Mouse (Mus musculus) neutrophil, adult 5-6 weeks (primary cell): ENCODE measurements around the gene Nup85. TPM values are rescaled to one million over a fixed set of nuclear protein-coding genes. Genes with fewer than 3 reads are reported as not detected.

Experiments used
- ATAC-seq: fragments of 151-379, 151-347 bp; 2 replicates; pipeline ENCODE4 v1.8.0; 2017; ENCODE audit warnings: mild to moderate bottlenecking, moderate TSS enrichment; ENCODE audit not compliant: insufficient number of reproducible peaks, poor library complexity, low FRiP score, severe bottlenecking; ENCODE audit errors: extremely low read depth
- total RNA-seq: library from RNA; stranded (forward); fragments of 200-1000 nt; gene quantifications from 2 replicates; pipeline ENCODE4 v1.2.3, GENCODE M21; 2017

Gene Nup85
- total RNA-seq, 1 experiment from 2014 or later = 71.0 TPM

DNA sequence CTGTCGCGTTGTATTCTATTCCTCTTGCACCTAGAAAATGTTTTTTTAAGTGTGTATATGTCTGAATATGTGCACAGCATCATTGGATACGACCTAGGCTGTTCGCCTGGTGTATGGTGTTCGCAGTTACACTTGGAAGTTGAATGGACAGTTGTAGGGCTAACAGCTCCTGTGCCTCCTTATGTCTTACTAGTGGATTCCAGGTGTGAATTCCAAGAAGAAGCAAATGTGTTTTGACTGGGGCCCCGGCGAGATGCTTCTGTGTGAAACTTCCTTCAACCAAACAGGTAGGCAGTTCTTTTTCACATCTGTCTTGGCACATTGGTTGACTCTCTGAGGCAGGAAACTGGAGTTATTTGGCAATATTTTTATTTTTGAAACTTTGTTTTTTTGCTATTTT is 727 bp downstream of the Nup85 start:
- no peak for ATAC-seq

DNA sequence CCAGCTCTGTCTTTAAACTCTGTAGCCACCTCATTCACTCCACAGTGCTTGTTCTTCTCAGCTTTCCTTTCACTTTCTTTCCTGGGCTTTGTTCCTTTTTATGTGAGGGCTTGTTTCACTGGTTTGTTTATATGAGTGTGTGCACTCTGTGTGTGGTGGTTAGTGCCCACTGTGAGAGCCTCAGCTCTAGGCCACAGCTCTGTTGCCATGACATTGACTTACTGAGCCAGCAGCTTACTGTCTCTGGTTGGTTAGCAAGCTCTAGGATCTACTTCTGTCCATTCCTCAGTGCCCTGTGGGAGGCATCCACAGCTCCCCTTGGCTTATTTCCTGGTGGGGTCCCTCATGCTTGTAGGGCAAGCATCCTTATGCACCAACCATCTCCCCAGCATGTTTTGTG is 14.8 kb downstream of the Nup85 start:
- ATAC-seq = no peak

DNA sequence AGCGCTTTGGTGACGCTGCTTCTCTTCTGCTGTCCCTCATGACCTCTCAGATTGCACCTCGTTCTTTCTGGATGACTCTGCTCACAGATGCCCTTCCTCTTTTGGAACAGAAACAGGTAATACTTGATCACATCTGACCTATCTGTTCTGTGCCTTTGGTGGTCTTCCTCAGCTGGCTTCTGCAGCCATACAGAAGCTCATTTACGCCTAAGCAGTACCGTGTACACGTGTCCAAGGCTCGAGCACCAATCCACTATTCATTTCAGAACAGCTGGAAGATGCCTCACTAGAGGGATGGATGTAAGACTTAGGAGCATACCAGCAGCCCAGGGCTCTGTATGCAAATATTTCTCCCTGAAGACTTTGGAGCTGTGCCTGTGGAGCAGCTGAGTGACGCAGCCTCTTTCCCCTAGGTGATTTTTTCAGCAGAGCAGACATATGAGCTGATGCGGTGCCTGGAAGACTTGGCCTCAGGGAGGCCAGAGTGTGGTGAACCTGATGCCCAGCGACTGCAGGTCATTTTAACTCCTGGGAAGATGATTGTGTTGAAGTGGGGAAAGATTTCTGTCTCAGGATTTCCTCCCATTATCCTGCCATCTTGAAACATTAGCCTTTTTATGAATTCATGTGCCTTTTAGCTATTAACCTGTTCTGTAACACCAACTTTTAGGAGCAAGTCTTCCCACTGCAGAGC is 18.8 kb downstream of the Nup85 start:
- ATAC-seq = no peak

DNA sequence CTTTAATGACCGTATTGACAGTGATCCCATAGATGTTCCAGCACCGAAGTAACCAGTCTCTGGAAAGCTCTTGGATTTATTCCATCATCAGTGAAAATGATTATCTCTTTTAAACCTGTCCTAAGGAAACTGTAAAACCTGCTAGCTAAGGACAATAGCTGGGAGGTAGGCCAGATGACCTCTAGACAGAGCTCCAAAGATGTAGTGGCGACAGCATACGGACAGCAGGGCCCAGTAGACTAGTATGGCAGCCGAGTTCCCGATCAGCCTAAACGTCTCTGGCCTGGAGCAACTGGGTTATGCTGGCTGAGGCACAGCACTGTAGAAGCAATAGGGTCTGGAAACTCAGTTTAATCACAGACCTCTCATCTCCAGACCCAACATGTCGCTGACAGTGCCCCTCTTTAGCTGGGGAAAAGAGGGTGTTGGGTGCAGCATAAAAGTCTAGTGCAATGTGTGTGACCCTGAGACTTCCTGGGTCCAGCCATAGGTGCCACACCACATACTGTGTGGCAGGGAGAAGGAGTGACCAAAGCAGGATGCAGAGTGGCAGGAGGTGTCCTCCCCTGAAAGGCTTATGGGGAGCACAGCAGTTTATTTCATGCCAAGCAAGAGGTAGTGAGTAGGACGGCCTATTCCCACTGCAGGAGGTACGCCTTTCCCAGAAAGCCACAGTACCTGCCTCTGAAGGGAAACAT is 20.3 kb downstream of the Nup85 start:
- ATAC-seq = no peak

DNA sequence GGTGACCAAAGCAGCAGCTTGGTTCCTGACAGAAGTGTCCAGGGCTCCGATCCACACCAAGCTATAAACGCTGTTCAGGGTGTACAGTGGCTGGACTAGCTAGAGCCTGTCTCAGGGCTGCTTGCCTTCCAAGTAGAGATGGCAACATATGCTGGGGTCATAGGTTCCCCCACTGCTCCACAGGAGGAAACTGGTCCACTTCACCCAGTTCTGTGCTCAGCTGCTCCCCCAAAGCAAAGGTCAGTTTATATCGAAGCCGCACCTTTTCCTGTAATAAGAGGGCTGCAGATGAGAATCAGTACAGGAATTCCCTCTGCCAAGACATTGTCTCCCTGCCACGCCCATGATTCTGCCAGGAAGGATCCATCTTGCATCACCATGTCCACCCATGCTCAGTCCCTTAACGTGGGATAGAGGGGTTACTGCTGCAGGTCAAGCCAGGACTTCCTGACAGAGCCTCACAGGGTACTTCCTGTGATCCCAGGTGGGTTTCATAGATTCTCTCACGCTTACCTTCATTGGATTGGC is 21.4 kb downstream of the Nup85 start:
- ATAC-seq = no peak

DNA sequence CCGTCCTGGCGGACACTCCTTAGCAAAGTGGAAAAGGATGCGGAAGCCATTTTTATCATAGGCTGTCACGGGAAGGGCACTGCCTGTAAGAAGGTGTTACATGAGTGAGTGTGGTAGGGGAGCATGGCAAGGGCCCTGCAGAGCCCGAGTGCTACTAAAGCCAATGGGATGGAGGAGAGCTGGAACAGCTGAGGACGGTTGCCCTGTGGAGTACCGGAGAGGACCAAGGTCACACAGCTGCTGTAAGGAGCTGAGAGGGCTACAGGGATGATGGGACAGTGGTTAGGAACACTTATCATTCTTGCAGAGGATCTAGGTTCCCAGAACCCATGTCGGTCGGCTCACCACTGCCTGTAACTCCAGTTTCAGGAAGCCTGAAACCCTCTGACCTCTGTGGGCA is 22.2 kb downstream of the Nup85 start:
- no peak for ATAC-seq

DNA sequence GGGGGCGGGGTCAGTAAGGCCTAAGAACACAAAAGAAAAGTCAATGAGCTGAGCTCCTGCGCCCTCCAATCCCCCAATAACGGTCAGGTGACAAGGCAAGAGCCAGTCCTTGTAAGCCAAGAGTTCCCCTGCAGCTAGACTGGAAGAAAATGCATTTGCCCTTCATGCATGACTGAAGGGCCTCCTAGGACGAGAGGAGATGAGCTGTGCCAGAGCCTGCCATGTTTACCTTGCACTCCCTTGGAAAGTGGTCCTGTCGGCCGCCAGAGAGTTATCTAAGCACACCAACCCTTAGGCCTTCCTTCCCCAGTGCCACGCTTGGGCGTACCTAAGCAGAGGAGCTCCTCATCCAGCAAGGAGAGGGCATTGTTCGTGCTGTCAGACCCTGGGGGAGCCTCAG is 23.8 kb downstream of the Nup85 start:
- no peak for ATAC-seq

DNA sequence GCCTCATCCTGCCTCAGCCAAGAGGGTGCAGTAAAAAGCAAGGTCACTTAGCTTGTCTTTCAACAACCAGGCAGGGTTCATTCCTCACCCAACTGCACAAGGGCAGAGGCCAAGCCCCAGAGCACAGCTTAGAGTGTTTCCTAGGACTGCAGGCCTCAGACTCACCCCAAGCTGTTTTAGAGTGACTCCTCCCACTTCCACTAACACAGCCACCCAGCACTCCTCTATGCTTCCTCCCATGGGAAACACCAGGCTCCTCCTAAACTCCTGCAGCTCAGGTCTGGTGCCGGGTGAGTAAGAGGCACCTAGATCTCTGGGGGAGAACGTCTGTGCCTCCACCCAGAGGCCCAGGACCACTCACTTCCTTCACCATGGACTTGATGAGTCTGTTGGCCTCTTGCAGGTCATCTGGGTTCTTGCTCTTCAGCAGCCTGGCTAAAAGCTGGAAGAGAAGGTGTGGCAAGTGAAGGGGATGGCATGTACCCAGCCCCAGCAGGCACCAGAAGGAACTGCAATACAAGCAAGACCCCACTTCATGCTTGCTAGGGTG is 26.4 kb downstream of the Nup85 start:
- no peak for ATAC-seq

DNA sequence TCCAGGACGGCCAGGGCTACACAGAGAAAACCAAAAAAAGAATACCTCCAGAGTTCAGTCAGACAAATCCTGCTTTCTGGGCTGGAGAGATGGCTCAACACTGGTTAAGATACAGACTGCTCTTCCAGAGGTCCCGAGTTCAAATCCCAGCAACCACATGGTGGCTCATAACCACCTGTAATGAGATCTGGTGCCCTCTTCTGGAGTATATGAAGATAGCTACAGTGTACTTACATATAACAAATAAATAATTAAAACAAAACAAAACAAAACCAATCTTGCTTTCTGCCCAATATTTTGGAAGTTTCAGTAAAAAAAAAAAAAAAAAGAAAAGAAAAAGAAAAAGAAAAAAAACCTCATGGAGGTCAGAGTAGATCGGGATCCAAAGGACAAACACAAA is 31.0 kb downstream of the Nup85 start:
- ATAC-seq = no peak

DNA sequence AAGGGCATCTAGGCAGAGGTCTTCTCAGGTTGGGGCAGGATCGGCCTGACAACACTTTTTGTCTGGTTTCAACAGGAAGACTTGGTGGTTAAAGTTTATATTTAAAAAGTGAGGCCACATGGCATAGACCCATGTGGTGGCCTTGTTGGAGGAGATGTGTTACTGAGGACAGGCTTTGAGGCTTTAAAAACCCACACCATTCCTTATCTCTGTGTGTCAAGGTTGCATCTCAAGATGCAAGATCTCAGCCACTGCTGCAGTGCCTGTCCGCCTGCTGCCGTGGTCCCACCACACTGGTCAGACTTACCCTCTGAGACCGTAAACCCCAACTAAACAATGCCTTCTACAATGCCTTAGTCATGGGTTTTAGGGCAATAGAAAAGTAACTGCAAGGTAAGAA is 34.1 kb downstream of the Nup85 start:
- no peak for ATAC-seq

DNA sequence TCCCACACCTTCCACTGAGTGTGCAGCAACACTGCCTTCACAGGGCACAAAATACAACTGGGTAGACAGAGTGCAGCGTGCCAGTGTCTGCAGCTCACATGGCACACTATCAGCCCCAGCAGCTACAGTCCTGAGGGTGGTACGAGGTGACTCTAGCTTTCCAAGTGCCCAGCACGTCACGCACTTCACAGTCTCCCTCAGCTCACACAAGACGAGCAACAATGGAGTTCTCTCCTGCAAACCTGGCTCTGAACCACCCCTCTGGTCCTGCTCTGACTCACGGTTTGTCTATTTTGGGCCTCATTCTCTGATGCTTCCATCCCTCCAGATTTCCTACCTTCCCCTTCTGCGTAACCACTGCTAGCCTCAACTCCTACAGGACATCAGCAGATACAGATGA is 35.5 kb downstream of the Nup85 start:
- no peak for ATAC-seq

DNA sequence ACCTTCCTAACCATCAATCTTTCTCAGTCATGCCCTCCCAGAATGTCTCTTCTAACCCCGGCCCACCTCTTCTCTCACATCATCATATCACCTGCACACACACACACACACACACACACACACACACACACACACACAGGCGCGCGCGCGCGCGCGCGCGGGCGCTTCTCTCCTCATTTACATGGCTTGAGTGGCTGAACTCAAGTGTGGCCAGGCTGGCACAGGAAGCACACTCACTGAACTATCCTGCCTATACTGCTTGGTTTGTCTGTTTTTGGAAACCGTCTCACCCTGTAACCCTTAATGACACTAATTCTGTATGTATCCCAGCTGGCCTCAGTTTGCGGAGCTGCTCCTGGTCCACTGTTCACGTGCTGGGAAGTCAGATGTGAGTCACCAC is 36.5 kb downstream of the Nup85 start:
- ATAC-seq = no peak

DNA sequence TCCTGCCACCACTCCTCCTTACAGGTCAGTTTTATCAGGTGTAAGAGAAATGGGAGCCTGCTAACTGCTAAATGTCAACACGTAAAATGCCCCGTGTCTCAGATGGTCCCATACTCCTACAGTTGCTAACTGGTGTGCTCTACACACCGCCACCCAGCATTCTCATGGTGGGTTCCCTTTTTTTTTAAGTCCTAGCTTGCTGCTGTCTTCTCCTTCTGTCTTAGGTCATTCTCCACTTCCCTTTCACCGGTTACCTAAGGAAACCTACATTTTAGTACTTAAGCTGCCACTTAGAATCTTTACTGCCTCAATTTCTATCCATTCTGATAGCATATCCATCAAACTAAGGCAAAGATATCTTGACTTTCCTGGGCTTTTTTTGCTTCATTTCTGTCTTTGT is 36.9 kb downstream of the Nup85 start:
- ATAC-seq = no peak

DNA sequence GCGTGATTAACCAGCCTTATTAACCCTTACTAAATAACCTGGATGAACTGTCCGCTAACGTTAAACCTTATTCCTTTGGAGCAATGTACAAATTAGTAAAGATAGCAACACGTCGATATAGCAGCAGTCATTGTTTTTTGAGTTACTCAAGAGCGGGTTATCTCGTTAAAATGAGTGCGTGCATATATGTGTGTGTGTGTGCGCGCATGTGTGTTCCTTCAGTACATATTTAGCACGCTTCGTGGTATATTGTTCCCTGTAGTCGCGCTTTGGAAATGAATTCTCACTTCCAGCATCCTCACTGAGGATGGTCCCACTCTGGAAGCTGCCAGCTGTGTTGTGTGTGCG is 38.9 kb downstream of the Nup85 start:
- no peak for ATAC-seq

DNA sequence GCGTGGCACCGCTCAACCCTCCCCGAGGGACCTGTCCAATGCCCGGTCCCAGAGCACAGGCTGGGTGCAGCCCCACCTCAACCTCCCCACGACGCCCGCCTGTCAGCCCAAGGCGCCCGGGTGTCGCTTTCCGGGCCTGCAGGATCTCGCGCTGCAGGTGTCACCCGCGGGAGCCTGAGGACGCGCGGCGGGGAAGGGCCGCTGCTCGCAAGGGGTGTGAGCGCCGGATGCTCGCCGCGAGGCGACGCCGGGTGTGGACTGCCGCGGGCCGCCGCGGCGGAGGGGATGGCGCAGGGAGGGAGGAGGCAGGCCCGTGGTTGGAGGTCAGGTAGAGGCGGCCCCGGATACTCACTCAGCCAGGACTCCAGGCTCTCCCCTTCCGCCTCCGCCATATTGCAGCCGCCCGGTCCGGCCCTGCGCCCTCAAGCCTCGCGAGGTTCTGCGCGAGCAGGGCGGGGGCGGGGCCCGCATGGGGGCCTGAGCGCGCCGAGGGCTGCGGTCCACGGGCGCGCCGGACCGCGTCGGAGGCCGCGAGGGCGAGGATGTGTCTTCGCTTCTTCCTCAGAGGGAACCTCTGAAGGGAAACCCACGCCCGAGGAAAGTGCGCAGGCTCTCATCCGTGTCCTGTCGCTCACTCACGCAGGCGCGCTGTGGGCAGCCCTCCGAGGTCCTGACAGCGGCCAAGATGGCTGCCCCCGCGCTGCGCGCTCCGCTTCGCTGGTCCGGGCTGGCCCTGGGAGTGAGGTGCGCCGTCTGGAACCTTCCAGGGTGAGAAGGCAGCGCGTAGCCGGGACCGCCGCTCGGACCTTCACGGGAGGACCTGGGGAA is 39.5 kb downstream of the Nup85 start, which contains the start of the genes Mrps7 and Gga3:
TSS of gene Mrps7 (plus strand) at position 450 of the 828 bp plus-strand sequence.
TSS of gene Gga3 (minus strand) at position 576 of the 828 bp plus-strand sequence.
- ATAC-seq = peak; percentile 93

DNA sequence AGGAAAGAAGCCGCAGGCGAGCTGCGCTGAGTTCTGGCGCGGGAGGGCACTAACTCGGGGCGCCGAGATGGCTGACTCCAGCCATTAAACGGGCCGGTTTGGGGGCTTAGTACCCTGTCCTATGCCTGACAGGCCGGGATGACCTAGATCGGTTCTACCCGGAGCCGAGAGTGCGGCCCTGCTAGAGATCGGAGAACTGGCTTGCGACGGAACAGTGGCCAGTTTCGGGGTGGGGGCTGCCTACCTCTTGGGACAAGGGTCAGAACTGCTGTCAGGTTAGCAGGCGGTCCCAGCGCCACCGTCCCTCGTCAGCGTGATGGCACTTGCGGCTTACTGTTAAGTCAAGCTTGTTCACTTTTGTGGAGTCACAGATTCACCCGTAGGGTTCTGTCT is 40.1 kb downstream of the Nup85 start:
- ATAC-seq = no peak

DNA sequence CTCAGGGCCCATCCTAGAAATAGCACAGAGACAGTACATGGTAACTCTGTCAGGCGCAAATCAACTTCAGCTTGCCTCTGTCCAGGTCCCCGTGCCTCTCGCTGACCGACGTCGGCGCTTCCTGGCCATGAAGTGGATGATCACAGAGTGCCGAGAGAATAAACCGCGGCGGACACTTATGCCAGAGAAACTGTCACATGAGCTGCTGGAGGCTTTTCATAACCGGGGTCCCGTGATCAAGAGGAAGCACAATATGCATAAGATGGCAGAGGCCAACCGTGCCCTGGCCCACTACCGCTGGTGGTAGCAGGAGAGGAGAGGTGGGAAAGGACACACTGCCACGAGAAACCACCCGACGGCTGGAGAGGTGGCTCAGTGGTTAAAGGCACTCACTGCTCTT is 42.5 kb downstream of the Nup85 start:
- ATAC-seq = no peak

DNA sequence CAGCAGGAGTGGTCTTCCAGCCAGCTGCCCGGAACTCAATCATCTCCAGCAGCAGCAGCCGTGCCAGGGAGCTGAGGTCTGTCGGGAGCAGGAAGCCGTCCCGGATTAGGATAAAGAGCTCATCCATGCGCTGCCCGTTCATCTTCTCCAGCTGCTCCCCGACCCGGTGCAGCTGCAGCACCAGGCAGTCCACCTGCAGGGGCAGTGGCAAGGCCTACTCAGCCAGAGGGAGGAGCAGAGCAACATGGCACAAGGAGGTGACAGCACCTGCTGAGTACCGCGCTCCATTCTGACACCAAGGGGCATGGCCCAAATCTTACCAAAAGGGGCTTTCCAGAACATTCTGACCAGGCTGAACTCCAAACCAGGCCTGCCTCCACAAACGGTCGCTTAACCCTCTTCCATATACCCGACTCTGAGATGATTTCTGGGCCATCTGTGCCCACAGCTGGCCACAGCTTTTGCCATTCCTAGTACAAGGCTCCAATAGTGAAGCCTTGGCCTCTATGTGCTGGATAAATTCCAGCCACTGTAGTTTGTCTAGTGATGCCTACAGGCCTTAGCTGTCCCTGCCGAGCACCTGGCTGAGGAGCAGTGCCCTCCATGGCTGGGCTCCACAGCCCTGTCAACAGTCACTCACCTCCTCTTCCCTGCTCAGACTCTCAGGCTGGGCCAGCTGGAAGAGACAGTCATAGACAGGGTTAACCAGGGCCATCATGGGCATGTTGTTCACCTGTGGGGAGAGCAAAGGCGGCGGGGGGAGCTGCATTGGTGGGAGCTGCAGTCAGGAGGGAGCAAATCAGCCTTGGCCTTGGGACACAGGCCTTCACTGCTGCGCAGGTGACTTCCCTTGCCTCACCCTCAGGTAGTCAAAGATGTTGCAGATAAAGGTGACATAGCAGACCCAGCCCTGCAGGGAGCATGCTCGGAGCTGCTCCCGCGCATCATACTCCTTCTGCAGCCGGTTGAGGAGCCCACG is 44.5 kb downstream of the Nup85 start:
- no peak for ATAC-seq
